Mouse (Mus musculus): ENCODE results near the gene Rxrb.

GRCm38 (mm10) chr17:34027656-34028223 is 3.9 kb upstream of the Rxrb start, which contains the start of gene H2-Ke6:
- TF ChIP-seq EP300 (IDR thresholded peaks at IDR 0.05) = no peak
- peak; percentile 51 for TF ChIP-seq CTCF (IDR thresholded peaks at IDR 0.05)

Measured in lung, postnatal 0 days (tissue).